Mouse (Mus musculus) kidney, adult 2 months (tissue): ENCODE data around the gene Dnajc22.

ENCODE experiments used
- CTCF ChIP-seq: fragments of 200-500 bp; conservative IDR thresholded peaks from 2 replicates; pipeline ENCODE4 v1.5.1; 2011; ENCODE audit warnings: low read depth, mild to moderate bottlenecking, control low read depth, low read length, moderate library complexity, mixed read lengths; ENCODE audit not compliant: insufficient read depth, insufficient read length
- POLR2A ChIP-seq: fragments of 200-500 bp; IDR thresholded peaks from one replicate; pipeline ENCODE4 v1.6.1; 2011; ENCODE audit warnings: low read depth, low read length, control low read depth

DNA sequence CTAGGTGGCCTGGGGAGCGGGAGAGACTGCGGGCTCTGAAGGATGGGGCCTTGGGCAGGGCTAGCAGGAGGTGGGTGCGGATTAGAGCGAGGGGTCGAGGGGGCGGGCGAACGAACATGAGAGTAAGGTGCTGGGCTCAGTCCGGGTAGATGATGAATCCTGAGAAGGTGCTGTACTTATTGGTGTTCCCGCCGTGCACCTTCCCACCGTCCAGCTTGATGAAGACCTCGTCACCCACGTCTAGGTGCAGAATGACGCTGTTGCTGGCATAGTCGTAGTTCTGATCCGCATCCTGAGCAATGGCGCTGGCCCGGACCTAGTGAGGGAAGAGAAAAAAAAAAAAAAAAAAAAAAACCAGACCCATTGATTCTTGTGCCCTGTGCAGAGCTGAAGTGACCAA lies 8.4 kb upstream of the Dnajc22 start:
- TF ChIP-seq POLR2A (no peak), CTCF (no peak)
